Mouse (Mus musculus): ENCODE results near the gene Ccdc155.
A peak's percentile ranks its signal among the peaks of the same experiment; 100 is the strongest.

Gene Ccdc155

GRCm38 (mm10) chr7:45144368-45145174 is 60.1 kb downstream of the Ccdc155 start:
- DNase-seq (ENCODE audit: low read depth): no peak

- DNase-seq (ENCODE audit: low read depth): no peak
These were observed 62.8 kb downstream of the Ccdc155 start for GRCm38 (mm10) chr7:45141914-45142313.

GRCm38 (mm10) chr7:45141319-45141718 is 63.4 kb downstream of the Ccdc155 start:
- no peak for DNase-seq (ENCODE audit: low read depth)

GRCm38 (mm10) chr7:45139904-45140723 is 64.6 kb downstream of the Ccdc155 start:
- no peak for DNase-seq (ENCODE audit: low read depth)

GRCm38 (mm10) chr7:45138403-45138802 is 66.3 kb downstream of the Ccdc155 start:
- DNase-seq (ENCODE audit: low read depth): no peak

- peak; percentile 69 for DNase-seq (ENCODE audit: low read depth)
These were observed 67.3 kb downstream of the Ccdc155 start for GRCm38 (mm10) chr7:45137171-45138006.

- peak; percentile 97 for DNase-seq (ENCODE audit: low read depth)
These were observed 68.6 kb downstream of the Ccdc155 start, which contains the start of the genes Gm45713 and Flt3l for GRCm38 (mm10) chr7:45135993-45136567. Gene Gm45713, minus strand, starts transcription at chr7:45136231. Gene Flt3l, minus strand, starts transcription at chr7:45136432.

GRCm38 (mm10) chr7:45135370-45135769 is 69.3 kb downstream of the Ccdc155 start:
- peak; percentile 67 for DNase-seq (ENCODE audit: low read depth)

- peak; percentile 89 for DNase-seq (ENCODE audit: low read depth)
These were observed 70.1 kb downstream of the Ccdc155 start for GRCm38 (mm10) chr7:45134544-45135026.

All from induced T-regulatory cell, adult 2 months (primary cell).